Mouse (Mus musculus): ENCODE results near the gene Klk5. TPM values are rescaled to one million over a fixed set of nuclear protein-coding genes. Genes with fewer than 3 reads are reported as not detected.

Gene Klk5
- total RNA-seq (2014; rRNA removed) = not detected in 2 replicates
- polyA plus RNA-seq (2015; fragmentation: Nextera tagmentation; extraction: Ambion mirVana) = not detected in 2 replicates

DNA sequence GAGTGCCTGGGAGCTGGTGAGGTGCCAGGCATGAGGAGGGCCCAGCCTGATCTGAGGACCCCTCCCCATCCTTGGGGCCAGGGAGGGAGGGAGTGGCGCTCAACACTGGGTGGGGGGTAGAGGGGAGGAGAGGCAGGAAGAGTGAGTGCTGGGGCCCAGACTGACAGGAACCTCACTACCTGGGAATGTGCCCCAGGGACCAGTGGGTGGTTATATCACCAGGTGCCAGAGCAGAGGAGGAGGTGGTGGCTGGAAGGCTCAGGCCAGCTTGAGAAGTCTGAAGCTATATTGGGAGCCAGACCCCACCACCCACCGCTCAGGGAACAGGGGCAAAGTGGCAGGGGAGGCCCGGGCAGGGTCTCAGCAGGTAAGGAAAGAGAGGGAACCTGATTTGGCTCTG lies at the start of gene Klk5:
Klk5 (plus strand) TSS at position 271 of the 400 bp plus-strand sequence.
- Histone ChIP-seq H3K4me3 (ENCODE audit: low read depth, low read length) (no peak within 1 kb of the TSS), H3K4me2 (ENCODE audit: low read depth, low read length, poor library complexity, severe bottlenecking) (no peak within 1 kb of the TSS), H3K9me3 (ENCODE audit: low read length) (no peaks in the 10 kb centered on the region), H3K27me3 (ENCODE audit: insufficient read depth, low read length) (no peaks in the 10 kb centered on the region), H3K36me3 (ENCODE audit: insufficient read depth, low read length) (no peaks in the 10 kb centered on the region), H3K4me1 (ENCODE audit: insufficient read depth, low read length) (no peaks in the 10 kb centered on the region), H3K9ac (replicated peaks; ENCODE audit: low read length, poor library complexity, severe bottlenecking) (no peak within 1 kb of the TSS), H3K27ac (ENCODE audit: low read depth, low read length) (no peak within 1 kb of the TSS)
- no peak for DNase-seq (ENCODE audit: low spot score)
- 69% methylated on average over 2 of the region's 3 CpGs for WGBS
- no peak for ATAC-seq (ENCODE audit: low FRiP score)
- no peak for TF ChIP-seq CTCF (IDR thresholded peaks at IDR 0.05)

DNA sequence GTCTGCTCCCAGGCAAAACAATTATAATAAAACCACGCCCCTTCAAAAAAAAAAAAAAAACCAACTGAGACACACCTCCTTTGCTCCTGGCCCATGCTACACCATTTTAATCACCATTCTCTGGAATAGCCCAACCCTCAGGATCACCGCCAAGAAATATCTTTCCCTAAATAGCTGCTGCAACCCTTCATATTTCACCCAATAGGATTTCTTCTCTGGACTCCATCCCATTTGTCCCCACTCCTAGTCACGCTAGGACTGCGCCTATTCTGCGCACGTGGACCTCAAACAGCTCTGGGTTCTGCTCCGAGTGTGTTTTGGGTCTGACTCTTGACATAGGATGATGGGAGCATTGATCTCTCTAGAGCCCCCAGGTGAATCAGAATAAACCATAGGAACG lies 45.4 kb upstream of the Klk5 start:
- 3% methylated on average over 7 of the region's 8 CpGs for WGBS
- Histone ChIP-seq H3K4me1 (ENCODE audit: insufficient read depth, low read length) (no peaks in the 10 kb centered on the region; the same call in 1 of the 2 replicates), H3K27ac (ENCODE audit: low read depth, low read length) (no peak overlapping the region), H3K36me3 (ENCODE audit: insufficient read depth, low read length) (no peaks in the 10 kb centered on the region), H3K9me3 (ENCODE audit: low read length) (no peaks in the 10 kb centered on the region), H3K4me2 (ENCODE audit: low read depth, low read length, poor library complexity, severe bottlenecking) (peak overlapping the region; percentile 90), H3K27me3 (ENCODE audit: insufficient read depth, low read length) (peaks cover 10% of the 10 kb centered on the region; the same call in 1 of the 2 replicates), H3K9ac (replicated peaks; ENCODE audit: low read length, poor library complexity, severe bottlenecking) (peak overlapping the region; percentile 54), H3K4me3 (ENCODE audit: low read depth, low read length) (peak overlapping the region; percentile 52)
- DNase-seq (ENCODE audit: low spot score) = peak; percentile 8
- TF ChIP-seq CTCF (IDR thresholded peaks at IDR 0.05) = no peak
- ATAC-seq (ENCODE audit: low FRiP score) = peak; percentile 15; the same call in 1 of the 2 replicates

- 2% methylated on average over 28 of the region's 28 CpGs for WGBS
- H3K4me3 ChIP-seq (ENCODE audit: low read depth, low read length) = peak within 1 kb of the TSS; percentile 52
- no peaks in the 10 kb centered on the region for H3K36me3 ChIP-seq (ENCODE audit: insufficient read depth, low read length)
- TF ChIP-seq CTCF (IDR thresholded peaks at IDR 0.05) = no peak
- DNase-seq (ENCODE audit: low spot score) (no peak), ATAC-seq (ENCODE audit: low FRiP score) (peak; percentile 64; the same call in 1 of the 2 replicates)
- peak within 1 kb of the TSS; percentile 54 for H3K9ac ChIP-seq (replicated peaks; ENCODE audit: low read length, poor library complexity, severe bottlenecking)
- no peak within 1 kb of the TSS for H3K27ac ChIP-seq (ENCODE audit: low read depth, low read length)
- H3K9me3 ChIP-seq (ENCODE audit: low read length) = no peaks in the 10 kb centered on the region
- H3K27me3 ChIP-seq (ENCODE audit: insufficient read depth, low read length) = peaks cover 10% of the 10 kb centered on the region; the same call in 1 of the 2 replicates
- H3K4me2 ChIP-seq (ENCODE audit: low read depth, low read length, poor library complexity, severe bottlenecking) = peak within 1 kb of the TSS; percentile 90
- no peaks in the 10 kb centered on the region; the same call in 1 of the 2 replicates for H3K4me1 ChIP-seq (ENCODE audit: insufficient read depth, low read length)
Observed at GRCm38 (mm10) chr7:43797333-43797769, 44.4 kb upstream of the Klk5 start, which contains the start of gene Klk8. Gene Klk8 (plus strand): TSS chr7:43797577.

- peak overlapping the region; percentile 90 for H3K4me2 ChIP-seq (ENCODE audit: low read depth, low read length, poor library complexity, severe bottlenecking)
- peak; percentile 32 for ATAC-seq (ENCODE audit: low FRiP score)
- TF ChIP-seq CTCF (IDR thresholded peaks at IDR 0.05) = no peak
- no peak overlapping the region for H3K27ac ChIP-seq (ENCODE audit: low read depth, low read length)
- peak overlapping the region; percentile 52 for H3K4me3 ChIP-seq (ENCODE audit: low read depth, low read length)
- no peak for DNase-seq (ENCODE audit: low spot score)
- H3K27me3 ChIP-seq (ENCODE audit: insufficient read depth, low read length) = peaks cover 10% of the 10 kb centered on the region; the same call in 1 of the 2 replicates
- no peaks in the 10 kb centered on the region for H3K9me3 ChIP-seq (ENCODE audit: low read length)
- peak overlapping the region; percentile 54; the same call in 1 of the 2 replicates for H3K9ac ChIP-seq (replicated peaks; ENCODE audit: low read length, poor library complexity, severe bottlenecking)
- H3K4me1 ChIP-seq (ENCODE audit: insufficient read depth, low read length) = no peaks in the 10 kb centered on the region; the same call in 1 of the 2 replicates
- no peaks in the 10 kb centered on the region for H3K36me3 ChIP-seq (ENCODE audit: insufficient read depth, low read length)
- WGBS = 42% methylated on average over 13 of the region's 13 CpGs
Observed at GRCm38 (mm10) chr7:43797844-43798462, 43.8 kb upstream of the Klk5 start.

DNA sequence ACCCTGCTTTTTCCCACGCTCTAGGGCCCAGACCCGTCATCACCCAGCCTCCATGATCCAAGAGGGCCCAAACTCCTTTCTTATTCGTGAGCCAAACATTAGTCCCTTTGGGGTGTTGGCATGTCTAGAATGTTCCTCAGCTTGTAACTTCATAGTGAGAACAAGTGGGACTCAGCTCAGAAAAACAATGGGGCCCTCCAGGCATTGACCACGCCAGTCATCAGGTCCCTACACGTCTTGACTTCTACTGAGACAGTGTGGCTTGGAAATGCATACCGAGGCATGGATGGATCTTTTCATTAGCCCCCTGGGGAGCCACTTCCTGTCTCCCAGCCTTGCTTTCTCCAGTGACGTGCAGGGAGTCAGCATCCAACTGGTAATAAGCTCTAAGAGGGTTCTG lies 41.9 kb upstream of the Klk5 start:
- Histone ChIP-seq H3K27ac (ENCODE audit: low read depth, low read length) (no peak overlapping the region), H3K4me3 (ENCODE audit: low read depth, low read length) (no peak overlapping the region), H3K4me2 (ENCODE audit: low read depth, low read length, poor library complexity, severe bottlenecking) (no peak overlapping the region), H3K27me3 (ENCODE audit: insufficient read depth, low read length) (peaks cover 9% of the 10 kb centered on the region; the same call in 1 of the 2 replicates), H3K9ac (replicated peaks; ENCODE audit: low read length, poor library complexity, severe bottlenecking) (no peak overlapping the region), H3K4me1 (ENCODE audit: insufficient read depth, low read length) (no peaks in the 10 kb centered on the region; the same call in 1 of the 2 replicates), H3K9me3 (ENCODE audit: low read length) (no peaks in the 10 kb centered on the region), H3K36me3 (ENCODE audit: insufficient read depth, low read length) (no peaks in the 10 kb centered on the region)
- DNase-seq (ENCODE audit: low spot score) (no peak), ATAC-seq (ENCODE audit: low FRiP score) (no peak)
- 68% methylated on average over 7 of the region's 7 CpGs for WGBS
- no peak for TF ChIP-seq CTCF (IDR thresholded peaks at IDR 0.05)

DNA sequence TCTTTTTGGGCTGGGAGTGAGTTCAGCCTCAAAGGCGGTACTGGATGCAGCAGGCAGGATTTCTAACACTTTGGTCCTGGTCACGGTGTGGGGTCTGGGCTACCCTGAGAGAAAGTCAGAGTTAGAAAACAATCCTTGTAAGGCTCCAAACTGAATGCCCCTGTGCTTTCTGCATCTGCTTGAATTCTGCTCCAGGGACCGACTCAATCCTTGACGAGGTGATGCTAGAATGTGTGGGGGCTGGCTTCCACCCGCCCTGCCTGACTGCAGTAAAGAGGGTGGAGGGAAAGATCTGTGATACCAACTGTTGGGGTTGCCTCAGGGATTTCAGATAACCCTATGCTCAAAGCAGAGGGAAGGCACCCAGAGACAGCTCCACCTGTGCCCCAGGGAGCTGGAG lies 30.8 kb upstream of the Klk5 start, which contains the start of gene Klk7:
Klk7 (plus strand) TSS at position 301 of the 400 bp plus-strand sequence.
- Histone ChIP-seq H3K4me1 (ENCODE audit: insufficient read depth, low read length) (no peaks in the 10 kb centered on the region), H3K4me2 (ENCODE audit: low read depth, low read length, poor library complexity, severe bottlenecking) (no peak within 1 kb of the TSS), H3K4me3 (ENCODE audit: low read depth, low read length) (no peak within 1 kb of the TSS), H3K27ac (ENCODE audit: low read depth, low read length) (no peak within 1 kb of the TSS), H3K36me3 (ENCODE audit: insufficient read depth, low read length) (no peaks in the 10 kb centered on the region), H3K9me3 (ENCODE audit: low read length) (no peaks in the 10 kb centered on the region), H3K27me3 (ENCODE audit: insufficient read depth, low read length) (no peaks in the 10 kb centered on the region), H3K9ac (replicated peaks; ENCODE audit: low read length, poor library complexity, severe bottlenecking) (no peak within 1 kb of the TSS)
- 47% methylated on average over 5 of the region's 5 CpGs for WGBS
- TF ChIP-seq CTCF (IDR thresholded peaks at IDR 0.05) = no peak
- ATAC-seq (ENCODE audit: low FRiP score) (no peak), DNase-seq (ENCODE audit: low spot score) (no peak)
